Mouse (Mus musculus): ENCODE results near the gene Cops3.

- no peak for TF ChIP-seq CTCF (IDR thresholded peaks at IDR 0.05; ENCODE audit: control insufficient read depth, insufficient read depth, low read length)
- TF ChIP-seq POLR2A (IDR thresholded peaks at IDR 0.05; ENCODE audit: borderline replicate concordance, control insufficient read depth, low read depth, low read length), result no peak
Observed at GRCm38 (mm10) chr11:59804409-59805110, 35.1 kb downstream of the Cops3 start.

Data from bone marrow, adult 2 months (tissue).